8 mouse cellular contexts compared by ENCODE assay signal in the genomic region with DNA sequence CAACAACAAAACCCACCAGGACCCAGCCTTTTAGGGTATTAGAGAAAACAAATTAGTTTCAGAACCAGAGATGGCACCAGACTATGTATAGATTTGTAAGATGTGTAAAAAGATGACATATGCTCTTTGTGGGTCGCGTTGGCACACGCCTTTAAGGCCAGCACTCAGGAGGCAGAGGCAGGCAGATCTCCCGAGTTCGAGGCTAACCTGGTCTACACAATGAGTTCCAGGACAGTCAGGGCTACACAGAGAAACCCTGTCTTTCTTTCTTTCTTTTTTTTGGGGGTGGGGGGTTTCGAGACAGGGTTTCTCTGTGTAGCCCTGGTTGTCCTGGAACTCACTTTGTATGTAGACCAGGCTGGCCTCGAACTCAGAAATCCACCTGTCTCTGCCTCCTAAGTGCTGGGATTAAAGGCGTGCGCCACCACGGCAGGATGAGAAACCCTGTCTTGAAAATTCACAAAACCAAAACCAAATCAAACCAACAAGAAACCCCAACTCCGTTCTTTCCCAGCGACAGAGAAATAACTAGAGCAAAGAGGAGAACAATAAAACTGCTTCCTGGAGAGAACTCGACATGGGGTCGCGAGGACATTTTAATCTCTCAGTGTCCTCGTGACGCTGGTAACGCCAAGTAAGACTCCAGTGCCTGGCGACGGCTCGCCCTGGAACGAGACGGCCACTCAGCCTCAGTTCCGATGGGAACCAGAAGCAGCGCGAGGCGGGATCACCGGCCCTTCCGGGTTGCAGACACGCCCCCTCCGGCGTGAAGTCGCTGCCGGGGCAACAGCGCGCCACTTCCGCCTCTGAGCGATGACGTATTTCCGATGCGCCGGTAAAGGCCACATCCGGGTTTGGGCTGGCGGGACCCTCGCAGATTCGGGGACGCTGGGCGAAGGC. TPM values are rescaled to one million over a fixed set of nuclear protein-coding genes. Genes with fewer than 3 reads are reported as not detected.
DNase-seq lines count a peak whose midpoint lies in the region; ATAC-seq and TF ChIP-seq lines count a peak whose summit lies in the region.

Tfip11 (plus strand) TSS at position 813 of the 900 bp plus-strand sequence.

- H3K27ac ChIP-seq in embryonic facial prominence, embryonic 13.5 days = peak within 1 kb of the TSS; percentile 64
- peak within 1 kb of the TSS; percentile 71 for H3K27ac ChIP-seq in kidney, adult 2 months (ENCODE audit: insufficient read depth, low read depth, low read length)
- peak within 1 kb of the TSS; percentile 50; the same call in 1 of the 2 replicates for H3K27ac ChIP-seq in limb, embryonic 12.5 days
- H3K27ac ChIP-seq in midbrain, embryonic 15.5 days = peak within 1 kb of the TSS; percentile 87
- peak within 1 kb of the TSS; percentile 63 for H3K27ac ChIP-seq in spleen, adult 2 months (ENCODE audit: insufficient read depth, low read length)

- peak within 1 kb of the TSS; percentile 70 for H3K4me2 ChIP-seq in embryonic facial prominence, embryonic 13.5 days
- peak within 1 kb of the TSS; percentile 88 for H3K4me2 ChIP-seq in limb, embryonic 12.5 days
- peak within 1 kb of the TSS; percentile 77 for H3K4me2 ChIP-seq in midbrain, embryonic 15.5 days

- peaks cover 31% of the 10 kb centered on the region for H3K36me3 ChIP-seq in embryonic facial prominence, embryonic 13.5 days
- no peaks in the 10 kb centered on the region for H3K36me3 ChIP-seq in kidney, adult 2 months (ENCODE audit: control insufficient read depth, insufficient read depth, low read length)
- peaks cover 33% of the 10 kb centered on the region for H3K36me3 ChIP-seq in limb, embryonic 12.5 days
- H3K36me3 ChIP-seq in midbrain, embryonic 15.5 days (replicated peaks) = peaks cover 21% of the 10 kb centered on the region
- peaks cover 22% of the 10 kb centered on the region for H3K36me3 ChIP-seq in spleen, adult 2 months (ENCODE audit: control insufficient read depth, insufficient read depth, low read length)

- H3K27me3 ChIP-seq in embryonic facial prominence, embryonic 13.5 days = no peaks in the 10 kb centered on the region
- H3K27me3 ChIP-seq in kidney, adult 2 months (replicated peaks; ENCODE audit: control insufficient read depth, insufficient read depth, low read length) = no peaks in the 10 kb centered on the region
- H3K27me3 ChIP-seq in limb, embryonic 12.5 days = no peaks in the 10 kb centered on the region; the same call in 1 of the 2 replicates
- no peaks in the 10 kb centered on the region for H3K27me3 ChIP-seq in midbrain, embryonic 15.5 days (replicated peaks)
- no peaks in the 10 kb centered on the region for H3K27me3 ChIP-seq in spleen, adult 2 months (ENCODE audit: control insufficient read depth, insufficient read depth, low read length)

- 7% methylated on average over 48 of the region's 48 CpGs for WGBS in embryonic facial prominence, embryonic 13.5 days
- 7% methylated on average over 48 of the region's 48 CpGs for WGBS in kidney, adult 2 months
- WGBS in limb, embryonic 12.5 days = 8% methylated on average over 48 of the region's 48 CpGs
- WGBS in midbrain, embryonic 15.5 days = 9% methylated on average over 48 of the region's 48 CpGs
- WGBS in spleen, adult 2 months = 5% methylated on average over 48 of the region's 48 CpGs

- no peaks in the 10 kb centered on the region for H3K9me3 ChIP-seq in embryonic facial prominence, embryonic 13.5 days
- no peaks in the 10 kb centered on the region for H3K9me3 ChIP-seq in limb, embryonic 12.5 days
- no peaks in the 10 kb centered on the region for H3K9me3 ChIP-seq in midbrain, embryonic 15.5 days

- TF ChIP-seq POLR2A in kidney, adult 2 months (IDR thresholded peaks at IDR 0.05; ENCODE audit: low read depth, low read length) = peak; percentile 64
- 0 out of 2 replicates have a peak, but pooled peaks have one; percentile 39 for TF ChIP-seq POLR2A in spleen, adult 2 months (IDR thresholded peaks at IDR 0.05; ENCODE audit: low read depth, low read length)

- peak within 1 kb of the TSS; percentile 87 for H3K9ac ChIP-seq in embryonic facial prominence, embryonic 13.5 days
- peak within 1 kb of the TSS; percentile 71 for H3K9ac ChIP-seq in limb, embryonic 12.5 days (replicated peaks)
- H3K9ac ChIP-seq in midbrain, embryonic 15.5 days = peak within 1 kb of the TSS; percentile 92

- 0 out of 2 replicates have a peak, but pooled peaks have one; percentile 23 for TF ChIP-seq CTCF in kidney, adult 2 months (conservative IDR thresholded peaks at IDR 0.05; ENCODE audit: insufficient read depth, insufficient read length, low read depth, low read length)
- TF ChIP-seq CTCF in spleen, adult 2 months (IDR thresholded peaks at IDR 0.05; ENCODE audit: extremely low read depth, insufficient read depth, insufficient read length, insufficient replicate concordance) = no peak

- peaks cover 5% of the 10 kb centered on the region for H3K4me1 ChIP-seq in embryonic facial prominence, embryonic 13.5 days
- H3K4me1 ChIP-seq in kidney, adult 2 months (ENCODE audit: control insufficient read depth, insufficient read depth, low read length) = peaks cover 3% of the 10 kb centered on the region; the same call in 1 of the 2 replicates
- peaks cover 22% of the 10 kb centered on the region for H3K4me1 ChIP-seq in limb, embryonic 12.5 days (replicated peaks)
- H3K4me1 ChIP-seq in midbrain, embryonic 15.5 days = peaks cover 16% of the 10 kb centered on the region
- H3K4me1 ChIP-seq in spleen, adult 2 months (ENCODE audit: control insufficient read depth, insufficient read depth, insufficient read length) = peaks cover 7% of the 10 kb centered on the region; the same call in 1 of the 2 replicates

- ATAC-seq in embryonic facial prominence, embryonic 13.5 days (ENCODE audit: insufficient number of reproducible peaks, insufficient read depth, low FRiP score, low TSS enrichment, low read depth) = peak; percentile 82
- ATAC-seq in limb, embryonic 12.5 days (ENCODE audit: insufficient number of reproducible peaks, insufficient read depth, low FRiP score, low TSS enrichment, low read depth) = peak; percentile 85
- ATAC-seq in midbrain, embryonic 15.5 days (replicated peaks) = peak; percentile 92

- peak within 1 kb of the TSS; percentile 100 for H3K4me3 ChIP-seq in embryonic facial prominence, embryonic 13.5 days
- H3K4me3 ChIP-seq in kidney, adult 2 months (ENCODE audit: insufficient read depth, low read depth, low read length) = peak within 1 kb of the TSS; percentile 96
- peak within 1 kb of the TSS; percentile 98 for H3K4me3 ChIP-seq in limb, embryonic 12.5 days (replicated peaks)
- peak within 1 kb of the TSS; percentile 100 for H3K4me3 ChIP-seq in midbrain, embryonic 15.5 days
- H3K4me3 ChIP-seq in spleen, adult 2 months (ENCODE audit: extremely low read depth, insufficient read depth, insufficient read length) = peak within 1 kb of the TSS; percentile 92

- DNase-seq in 3134 (ENCODE audit: extremely low read depth, insufficient read length, low spot score) = peak; percentile 92
- DNase-seq in adrenal gland, postnatal 36 days = peak; percentile 97
- DNase-seq in heart, adult 18-20 months = peak; percentile 96 to 98
- peak; percentile 97 for DNase-seq in kidney, adult 2 months
- peak; percentile 78 to 93 for DNase-seq in spleen, adult 2 months (ENCODE audit: low read depth in 1 of 2, low spot score in 2 of 2)

RNA-seq across cellular contexts. Expression of gene Tfip11, which starts in this region (rescaled TPM):
- 10 to 100 TPM; 36.3 to 37.8 TPM for total RNA-seq in adrenal gland, postnatal 36 days (2021)
- 31.8 and 32.8 TPM in 2 replicates for polyA plus RNA-seq in embryonic facial prominence, embryonic 13.5 days (2015; fragmentation: Nextera tagmentation; extraction: Ambion mirVana)
- 10 to 100 TPM; 20.5 to 20.8 TPM for total RNA-seq in heart, adult 18-20 months (2021)
- 26.7 and 29.1 TPM in 2 replicates for polyA plus RNA-seq in kidney, adult 2 months (2012; rRNA removed)
- polyA plus RNA-seq in limb, embryonic 12.5 days (2016; fragmentation: Nextera tagmentation; extraction: Ambion mirVana) = 38.2 and 41.5 TPM in 2 replicates
- polyA plus RNA-seq in midbrain, embryonic 15.5 days (2015; fragmentation: Nextera tagmentation; extraction: Ambion mirVana) = 35.7 and 38.2 TPM in 2 replicates
- 29.8 and 36.5 TPM in 2 replicates for polyA plus RNA-seq in spleen, adult 2 months (2012; rRNA removed)

Comparison
In these comparisons a context has a peak if more than half of its experiments do, and no peak if none do; other contexts are left out.
1. Peak in every context shown above with its lines: DNase-seq, ATAC-seq, H3K4me3 ChIP-seq and H3K27ac ChIP-seq.